Mouse (Mus musculus) limb, embryonic 10.5 days (tissue): Measurements from ENCODE around the gene Zfp82. TPM values are rescaled to one million over a fixed set of nuclear protein-coding genes. Genes with fewer than 3 reads are reported as not detected.
"Not testable (repeated sequence)": the region's sequence is repeated elsewhere in the genome, so short reads cannot be mapped to it uniquely, and the experiment has no call there.

Source experiments
- DNase-seq: peaks from one replicate; pipeline ENCODE4 v3.0.0-alpha.2; 2017; ENCODE audit warnings: low spot score
- H3K27ac ChIP-seq: fragments of 300-500 bp; sonication (generic); 2 replicates; pipeline ENCODE4 v1.5.1; 2016; ENCODE audit warnings: mild to moderate bottlenecking
- H3K27me3 ChIP-seq: fragments of 300-500 bp; sonication (generic); 2 replicates; pipeline ENCODE4 v1.6.1; 2016; ENCODE audit warnings: low read depth, mild to moderate bottlenecking; ENCODE audit not compliant: poor library complexity, severe bottlenecking
- H3K36me3 ChIP-seq: fragments of 300-500 bp; sonication (generic); 2 replicates; pipeline ENCODE4 v1.6.1; 2016; ENCODE audit warnings: mild to moderate bottlenecking, moderate library complexity
- H3K4me1 ChIP-seq: fragments of 300-500 bp; sonication (generic); 2 replicates; pipeline ENCODE4 v1.6.1; 2016
- H3K4me3 ChIP-seq: fragments of 300-500 bp; sonication (generic); 2 replicates; pipeline ENCODE4 v1.5.1; 2016; ENCODE audit warnings: mild to moderate bottlenecking, moderate library complexity
- H3K9me3 ChIP-seq: fragments of 300-500 bp; sonication (generic); replicated peaks from 2 replicates; pipeline ENCODE4 v1.6.1; 2016; ENCODE audit warnings: mild to moderate bottlenecking
- WGBS: fragments of 180-500 bp; shearing (Covaris S2); methylation state at CpG from one replicate; pipeline ENCODE4 v1.1.7; 2016; 5-methylcytosine and 5-hydroxymethylcytosine counted together
- polyA plus RNA-seq: library from polyadenylated mRNA; unstranded; fragments of >200 nt; fragmentation: Nextera tagmentation; extraction: Ambion mirVana; gene quantifications from 2 replicates; pipeline ENCODE4 v1.2.1, GENCODE M21; 2016

Gene Zfp82
- 4.4 and 5.3 TPM in 2 replicates for polyA plus RNA-seq

- peak within 1 kb of the TSS; percentile 88 for H3K27ac ChIP-seq
- H3K4me3 ChIP-seq, result peak within 1 kb of the TSS; percentile 90
- H3K9me3 ChIP-seq, result no peaks in the 10 kb centered on the region
- peaks cover 55% of the 10 kb centered on the region for H3K36me3 ChIP-seq
- peak; percentile 88 for DNase-seq
- peaks cover 13% of the 10 kb centered on the region for H3K4me1 ChIP-seq
- no peaks in the 10 kb centered on the region for H3K27me3 ChIP-seq
- under 1% methylated on average over 50 of the region's 50 CpGs for WGBS
Measured at GRCm38 (mm10) chr7:30072146-30073028, at the start of gene Zfp82. Zfp82 (minus strand) TSS chr7:30072900.

- 11% methylated on average over 15 of the region's 15 CpGs for WGBS
- DNase-seq, result no peak
- H3K27ac ChIP-seq, result peak overlapping the region; percentile 92
Measured at GRCm38 (mm10) chr7:30122188-30122530, 49.5 kb upstream of the Zfp82 start.

DNA sequence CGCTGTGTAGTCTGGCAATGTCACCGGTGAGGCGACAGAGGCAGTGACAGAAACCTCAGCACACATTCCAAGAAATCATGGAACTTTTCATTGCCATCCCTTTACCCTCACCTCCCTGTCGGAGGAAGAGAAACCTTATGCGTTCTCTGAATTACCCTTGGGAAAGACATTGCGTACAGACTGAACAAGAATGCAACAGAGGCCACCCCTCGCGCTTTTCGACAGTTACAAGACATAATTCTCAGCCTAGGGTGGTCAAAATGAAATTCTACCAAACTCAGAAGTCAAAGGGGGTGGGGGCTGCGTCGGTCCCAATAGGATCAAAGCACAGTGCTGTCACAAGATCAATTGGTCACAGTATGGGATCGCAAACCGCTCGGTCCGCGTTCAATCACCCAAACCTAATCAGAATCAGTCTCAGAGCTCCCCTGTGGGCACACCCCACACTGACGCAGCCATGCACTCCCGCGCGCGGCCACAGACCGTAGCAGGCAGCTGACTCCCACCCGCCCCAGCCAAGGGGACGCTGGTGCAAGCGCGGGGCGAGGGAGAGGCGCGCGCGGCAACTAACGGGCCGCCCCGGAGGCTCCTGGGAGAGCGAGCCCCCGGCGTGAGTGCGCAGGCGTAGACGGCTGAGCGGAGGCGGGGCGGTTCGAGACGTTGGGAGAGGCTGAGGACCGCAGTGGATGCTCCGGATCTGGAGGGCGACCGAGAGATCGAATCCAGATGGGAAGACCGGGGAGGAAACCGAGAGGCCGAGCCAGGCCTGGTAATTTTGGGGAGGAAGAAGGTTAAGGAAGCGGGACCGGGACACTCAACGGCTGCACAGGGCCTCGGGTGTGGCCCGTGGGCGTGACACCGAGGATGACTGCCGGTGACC is 48.8 kb upstream of the Zfp82 start, which contains the start of gene Zfp382:
Gene Zfp382, plus strand, starts transcription at position 635 of the 880 bp plus-strand sequence.
- Histone ChIP-seq H3K36me3 (peaks cover 15% of the 10 kb centered on the region; the same call in 1 of the 2 replicates), H3K27me3 (no peaks in the 10 kb centered on the region)
- under 1% methylated on average over 61 of the region's 61 CpGs for WGBS

More at GRCm38 (mm10) chr7:30122188-30122530, 49.5 kb upstream of the Zfp82 start:
- Histone ChIP-seq H3K27me3 (no peaks in the 10 kb centered on the region), H3K9me3 (no peaks in the 10 kb centered on the region), H3K36me3 (peaks cover 21% of the 10 kb centered on the region), H3K4me3 (peak overlapping the region; percentile 68), H3K4me1 (peaks cover 9% of the 10 kb centered on the region; the same call in 1 of the 2 replicates)

GRCm38 (mm10) chr7:30117935-30118334 is 45.2 kb upstream of the Zfp82 start:
- not testable (repeated sequence) for DNase-seq, H3K4me1 ChIP-seq, H3K27ac ChIP-seq, H3K27me3 ChIP-seq, H3K9me3 ChIP-seq, H3K4me3 ChIP-seq
- 94% methylated on average over 12 of the region's 12 CpGs for WGBS
- peaks cover 16% of the 10 kb centered on the region for H3K36me3 ChIP-seq

More for the DNA sequence above, 48.8 kb upstream of the Zfp82 start, which contains the start of gene Zfp382:
- H3K27ac ChIP-seq, result peak within 1 kb of the TSS; percentile 92
- no peaks in the 10 kb centered on the region for H3K9me3 ChIP-seq
- peak within 1 kb of the TSS; percentile 68 for H3K4me3 ChIP-seq
- DNase-seq, result peak; percentile 96
- H3K4me1 ChIP-seq, result peaks cover 9% of the 10 kb centered on the region; the same call in 1 of the 2 replicates

- no peak for DNase-seq
- Histone ChIP-seq H3K4me3 (no peak overlapping the region), H3K27me3 (no peaks in the 10 kb centered on the region), H3K36me3 (peaks cover 16% of the 10 kb centered on the region), H3K27ac (no peak overlapping the region), H3K4me1 (no peaks in the 10 kb centered on the region; the same call in 1 of the 2 replicates), H3K9me3 (0 out of 2 replicates have a peak, but pooled peaks cover 5% of the 10 kb centered on the region)
- WGBS, result 92% methylated on average over 5 of the region's 5 CpGs
Measured at GRCm38 (mm10) chr7:30116076-30116475, 43.4 kb upstream of the Zfp82 start.

DNA sequence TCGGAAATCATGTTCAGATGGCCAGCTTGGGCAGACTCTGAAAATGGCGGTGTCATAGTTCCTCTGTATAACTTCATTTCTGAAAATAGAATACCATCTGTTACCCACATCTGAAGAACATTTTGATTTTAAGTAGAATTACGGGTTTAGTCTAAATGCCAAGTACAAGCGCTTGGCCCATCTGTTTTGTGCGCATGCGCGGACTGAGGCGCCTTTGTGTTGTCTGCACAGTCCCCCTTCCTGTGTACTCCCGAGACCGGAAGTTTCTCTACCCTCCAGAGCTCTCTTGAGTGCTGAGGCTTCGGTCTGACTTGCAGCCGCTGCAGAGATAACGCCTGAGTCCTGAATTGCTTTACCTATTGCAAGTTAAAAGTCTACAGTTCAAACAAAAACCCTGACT is 26.6 kb upstream of the Zfp82 start:
- H3K4me3 ChIP-seq, result no peak overlapping the region
- H3K9me3 ChIP-seq, result peaks cover 10% of the 10 kb centered on the region
- peaks cover 12% of the 10 kb centered on the region for H3K4me1 ChIP-seq
- no peak overlapping the region for H3K27ac ChIP-seq
- H3K36me3 ChIP-seq, result peaks cover 73% of the 10 kb centered on the region
- H3K27me3 ChIP-seq, result no peaks in the 10 kb centered on the region
- 97% methylated on average over 13 of the region's 13 CpGs for WGBS
- no peak for DNase-seq

DNA sequence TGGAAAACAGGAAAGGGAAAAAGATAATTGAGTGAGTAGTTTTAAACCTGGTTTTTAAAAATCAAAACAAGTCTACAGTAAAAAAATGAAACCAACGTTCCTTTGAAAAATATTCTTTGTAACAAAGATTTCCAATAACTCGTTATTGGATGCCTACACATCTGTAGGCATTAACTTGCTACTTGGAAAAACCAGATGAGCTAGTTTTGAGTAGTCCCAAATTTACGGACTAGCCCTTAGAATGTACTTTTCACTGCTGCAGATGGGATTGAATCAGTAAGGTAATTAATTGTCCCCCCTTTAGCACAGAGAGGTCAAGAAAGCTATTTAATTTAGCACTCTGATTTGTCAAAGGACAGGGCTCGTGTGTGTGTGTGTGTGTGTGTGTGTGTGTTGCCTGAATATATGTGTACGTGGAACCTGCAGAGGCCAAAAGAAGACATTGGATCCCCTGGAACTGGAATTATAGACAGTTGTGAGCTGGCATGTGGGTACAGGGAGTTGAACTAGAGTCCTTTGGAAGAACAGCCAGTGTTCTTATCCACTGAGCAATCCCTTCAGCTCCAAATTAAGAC is 22.9 kb upstream of the Zfp82 start:
- peak overlapping the region; percentile 67 for H3K4me3 ChIP-seq
- H3K9me3 ChIP-seq, result no peaks in the 10 kb centered on the region
- peak overlapping the region; percentile 96 for H3K27ac ChIP-seq
- peaks cover 21% of the 10 kb centered on the region for H3K4me1 ChIP-seq
- whole genome bisulfite sequencing, result 23% methylated on average over 5 of the region's 5 CpGs
- peaks cover 37% of the 10 kb centered on the region for H3K36me3 ChIP-seq
- peak; percentile 35 for DNase-seq
- no peaks in the 10 kb centered on the region for H3K27me3 ChIP-seq

DNA sequence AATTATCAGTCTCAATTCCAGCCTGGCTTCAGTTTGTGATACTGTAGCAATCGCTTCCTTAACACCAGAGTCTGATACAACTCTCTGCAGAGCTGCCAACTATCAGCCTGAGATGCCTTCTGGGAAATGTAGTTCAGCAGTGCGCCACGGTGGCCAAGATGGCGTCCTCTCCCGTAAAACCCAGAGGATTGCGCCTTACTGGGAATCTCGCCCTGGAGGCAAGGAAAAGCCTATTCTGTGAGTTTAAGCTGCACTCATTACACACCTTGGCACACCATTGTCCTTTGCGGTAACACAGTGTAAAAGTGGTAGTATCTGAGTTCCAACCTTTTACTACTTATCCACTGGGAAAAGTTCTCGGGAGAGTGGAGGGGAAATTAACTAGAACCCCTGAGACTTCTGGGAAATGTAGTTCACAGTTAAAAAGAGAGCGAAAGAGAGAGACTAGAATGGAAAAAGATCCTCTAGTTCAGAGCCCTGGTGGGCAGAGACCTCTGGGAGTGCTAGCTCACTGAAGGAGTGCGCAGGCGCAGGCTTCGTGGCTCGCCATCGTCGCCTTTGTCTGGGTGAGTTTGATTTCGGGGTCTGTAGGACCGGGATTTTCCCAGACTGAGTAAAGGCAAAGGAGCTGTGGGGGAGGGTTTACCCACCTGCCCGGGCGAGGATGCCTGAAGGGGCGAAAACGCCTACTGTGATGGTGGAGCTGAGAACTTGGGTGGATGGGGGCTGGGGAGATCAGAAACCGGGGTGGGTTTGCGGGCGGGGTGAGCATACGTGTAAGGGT is 22.1 kb upstream of the Zfp82 start, which contains the start of gene Zfp260:
Gene Zfp260, plus strand, starts transcription at position 132 of the 784 bp plus-strand sequence.
- peak within 1 kb of the TSS; percentile 67 for H3K4me3 ChIP-seq
- no peaks in the 10 kb centered on the region for H3K27me3 ChIP-seq
- H3K27ac ChIP-seq, result peak within 1 kb of the TSS; percentile 96
- WGBS, result under 1% methylated on average over 26 of the region's 26 CpGs
- H3K36me3 ChIP-seq, result peaks cover 31% of the 10 kb centered on the region
- no peaks in the 10 kb centered on the region for H3K9me3 ChIP-seq
- H3K4me1 ChIP-seq, result peaks cover 21% of the 10 kb centered on the region
- peak; percentile 94 for DNase-seq

GRCm38 (mm10) chr7:30093918-30094415 is 21.3 kb upstream of the Zfp82 start:
- H3K9me3 ChIP-seq, result no peaks in the 10 kb centered on the region
- no peaks in the 10 kb centered on the region for H3K27me3 ChIP-seq
- H3K4me3 ChIP-seq, result peak overlapping the region; percentile 67
- peaks cover 28% of the 10 kb centered on the region for H3K4me1 ChIP-seq
- H3K36me3 ChIP-seq, result peaks cover 22% of the 10 kb centered on the region
- no peak for DNase-seq
- H3K27ac ChIP-seq, result peak overlapping the region; percentile 96
- 70% methylated on average over 6 of the region's 6 CpGs for WGBS

- no peak for DNase-seq
- 85% methylated on average over 9 of the region's 9 CpGs for WGBS
- Histone ChIP-seq H3K4me3 (no peak overlapping the region), H3K27ac (no peak overlapping the region), H3K27me3 (no peaks in the 10 kb centered on the region), H3K36me3 (peaks cover 13% of the 10 kb centered on the region), H3K9me3 (no peaks in the 10 kb centered on the region), H3K4me1 (peaks cover 40% of the 10 kb centered on the region)
Measured at GRCm38 (mm10) chr7:30092666-30093065, 20.0 kb upstream of the Zfp82 start.

GRCm38 (mm10) chr7:30090970-30091585 is 18.4 kb upstream of the Zfp82 start:
- Histone ChIP-seq H3K27ac (peak overlapping the region; percentile 90), H3K27me3 (no peaks in the 10 kb centered on the region), H3K4me1 (peaks cover 38% of the 10 kb centered on the region), H3K9me3 (no peaks in the 10 kb centered on the region), H3K4me3 (peak overlapping the region; percentile 81), H3K36me3 (peaks cover 20% of the 10 kb centered on the region)
- no peak for DNase-seq
- WGBS, result 10% methylated on average over 9 of the region's 9 CpGs
